Mouse (Mus musculus): ENCODE data around the gene Shpk.

GRCm38 (mm10) chr11:73242199-73242598 lies 42.9 kb downstream of the Shpk start:
- TF ChIP-seq CTCF (IDR thresholded peaks at IDR 0.05; ENCODE audit: low read depth) (no peak), EP300 (optimal IDR thresholded peaks at IDR 0.05) (no peak)
